Mouse (Mus musculus): ENCODE results near the gene Tmem116. TPM values are rescaled to one million over a fixed set of nuclear protein-coding genes. Genes with fewer than 3 reads are reported as not detected.
A peak's percentile ranks its signal among the peaks of the same experiment; 100 is the strongest.

The Tmem116 gene
- polyA plus RNA-seq, 1 experiment from 2014 or later: 3.1 TPM

- no peak overlapping the region for H3K4me2 ChIP-seq
- no peak for ATAC-seq (ENCODE audit: insufficient read depth, low FRiP score, low read depth)
- H3K36me3 ChIP-seq: no peaks in the 10 kb centered on the region
- H3K9ac ChIP-seq: no peak overlapping the region
- peaks cover 11% of the 10 kb centered on the region for H3K4me1 ChIP-seq
- H3K27me3 ChIP-seq (replicated peaks): no peaks in the 10 kb centered on the region
- H3K27ac ChIP-seq: no peak overlapping the region
- no peaks in the 10 kb centered on the region for H3K9me3 ChIP-seq
- WGBS: 85% methylated on average over 3 of the region's 3 CpGs
- H3K4me3 ChIP-seq (replicated peaks): no peak overlapping the region
Measured at GRCm38 (mm10) chr5:121543370-121543769, 91.7 kb downstream of the Tmem116 start.

GRCm38 (mm10) chr5:121544910-121545792 is 93.5 kb downstream of the Tmem116 start, which contains the start of the genes Adam1a and Gm42878:
Adam1a (minus strand) TSS chr5:121545482.
Gm42878 (minus strand) TSS chr5:121545482.
- Histone ChIP-seq H3K27ac (peak within 1 kb of the TSS; percentile 94), H3K27me3 (replicated peaks) (no peaks in the 10 kb centered on the region), H3K4me3 (replicated peaks) (peak within 1 kb of the TSS; percentile 99), H3K36me3 (no peaks in the 10 kb centered on the region), H3K9ac (peak within 1 kb of the TSS; percentile 95), H3K9me3 (no peaks in the 10 kb centered on the region), H3K4me1 (peaks cover 11% of the 10 kb centered on the region), H3K4me2 (peak within 1 kb of the TSS; percentile 78)
- 1% methylated on average over 48 of the region's 97 CpGs for WGBS
- ATAC-seq (ENCODE audit: insufficient read depth, low FRiP score, low read depth): peak; percentile 55

GRCm38 (mm10) chr5:121545793-121546529 is 94.3 kb downstream of the Tmem116 start, which contains the start of gene Mapkapk5:
Mapkapk5 (minus strand) TSS chr5:121545905.
- Histone ChIP-seq H3K27me3 (replicated peaks) (no peaks in the 10 kb centered on the region), H3K27ac (peak within 1 kb of the TSS; percentile 94), H3K9me3 (no peaks in the 10 kb centered on the region), H3K4me2 (peak within 1 kb of the TSS; percentile 78), H3K4me3 (replicated peaks) (peak within 1 kb of the TSS; percentile 99), H3K9ac (peak within 1 kb of the TSS; percentile 95), H3K4me1 (peaks cover 11% of the 10 kb centered on the region), H3K36me3 (no peaks in the 10 kb centered on the region)
- WGBS: 1% methylated on average over 55 of the region's 55 CpGs
- ATAC-seq (ENCODE audit: insufficient read depth, low FRiP score, low read depth): peak; percentile 93

GRCm38 (mm10) chr5:121546530-121546895 is 94.8 kb downstream of the Tmem116 start:
- peaks cover 11% of the 10 kb centered on the region for H3K4me1 ChIP-seq
- H3K4me2 ChIP-seq: peak overlapping the region; percentile 78
- H3K4me3 ChIP-seq (replicated peaks): peak overlapping the region; percentile 99
- no peaks in the 10 kb centered on the region for H3K36me3 ChIP-seq
- H3K9ac ChIP-seq: peak overlapping the region; percentile 95; the same call in 1 of the 2 replicates
- ATAC-seq (ENCODE audit: insufficient read depth, low FRiP score, low read depth): no peak
- H3K9me3 ChIP-seq: no peaks in the 10 kb centered on the region
- H3K27ac ChIP-seq: peak overlapping the region; percentile 94; the same call in 1 of the 2 replicates
- no peaks in the 10 kb centered on the region for H3K27me3 ChIP-seq (replicated peaks)
- WGBS: 29% methylated on average over 6 of the region's 6 CpGs

GRCm38 (mm10) chr5:121547084-121547483 is 95.4 kb downstream of the Tmem116 start:
- Histone ChIP-seq H3K4me2 (no peak overlapping the region), H3K27me3 (replicated peaks) (no peaks in the 10 kb centered on the region), H3K27ac (no peak overlapping the region), H3K9me3 (no peaks in the 10 kb centered on the region), H3K4me3 (replicated peaks) (no peak overlapping the region), H3K4me1 (peaks cover 11% of the 10 kb centered on the region), H3K9ac (no peak overlapping the region), H3K36me3 (no peaks in the 10 kb centered on the region)
- ATAC-seq (ENCODE audit: insufficient read depth, low FRiP score, low read depth): no peak
- 91% methylated on average over 3 of the region's 3 CpGs for WGBS

GRCm38 (mm10) chr5:121549196-121549595 is 97.5 kb downstream of the Tmem116 start:
- Histone ChIP-seq H3K4me1 (peaks cover 10% of the 10 kb centered on the region), H3K36me3 (no peaks in the 10 kb centered on the region), H3K4me2 (no peak overlapping the region), H3K4me3 (replicated peaks) (no peak overlapping the region), H3K9me3 (no peaks in the 10 kb centered on the region), H3K9ac (no peak overlapping the region), H3K27ac (no peak overlapping the region), H3K27me3 (replicated peaks) (no peaks in the 10 kb centered on the region)
- 83% methylated on average over 7 of the region's 7 CpGs for WGBS
- no peak for ATAC-seq (ENCODE audit: insufficient read depth, low FRiP score, low read depth)

GRCm38 (mm10) chr5:121562436-121562835 is 110.7 kb downstream of the Tmem116 start:
- H3K36me3 ChIP-seq: no peaks in the 10 kb centered on the region
- ATAC-seq (ENCODE audit: insufficient read depth, low FRiP score, low read depth): no peak
- 0 out of 2 replicates have a peak, but pooled peaks cover 3% of the 10 kb centered on the region for H3K4me1 ChIP-seq
- H3K27me3 ChIP-seq (replicated peaks): no peaks in the 10 kb centered on the region
- WGBS: 80% methylated on average over 3 of the region's 3 CpGs
- no peak overlapping the region for H3K4me3 ChIP-seq (replicated peaks)
- no peaks in the 10 kb centered on the region for H3K9me3 ChIP-seq
- no peak overlapping the region for H3K27ac ChIP-seq
- H3K9ac ChIP-seq: no peak overlapping the region
- H3K4me2 ChIP-seq: no peak overlapping the region

- Histone ChIP-seq H3K36me3 (no peaks in the 10 kb centered on the region; the same call in 1 of the 2 replicates), H3K27me3 (replicated peaks) (no peaks in the 10 kb centered on the region), H3K9ac (no peak overlapping the region), H3K4me1 (0 out of 2 replicates have a peak, but pooled peaks cover 3% of the 10 kb centered on the region), H3K27ac (no peak overlapping the region), H3K9me3 (no peaks in the 10 kb centered on the region), H3K4me2 (peak overlapping the region; percentile 47), H3K4me3 (replicated peaks) (peak overlapping the region; percentile 25)
- 10% methylated on average over 11 of the region's 11 CpGs for WGBS
- ATAC-seq (ENCODE audit: insufficient read depth, low FRiP score, low read depth): peak; percentile 38; the same call in 1 of the 2 replicates
Measured at GRCm38 (mm10) chr5:121564468-121564895, 112.8 kb downstream of the Tmem116 start.

GRCm38 (mm10) chr5:121566035-121566681 is 114.5 kb downstream of the Tmem116 start:
- Histone ChIP-seq H3K36me3 (peaks cover 3% of the 10 kb centered on the region; the same call in 1 of the 2 replicates), H3K27me3 (replicated peaks) (no peaks in the 10 kb centered on the region), H3K4me3 (replicated peaks) (no peak overlapping the region), H3K4me2 (no peak overlapping the region), H3K27ac (no peak overlapping the region), H3K9me3 (no peaks in the 10 kb centered on the region), H3K4me1 (0 out of 2 replicates have a peak, but pooled peaks cover 3% of the 10 kb centered on the region), H3K9ac (no peak overlapping the region)
- WGBS: 82% methylated on average over 16 of the region's 16 CpGs
- no peak for ATAC-seq (ENCODE audit: insufficient read depth, low FRiP score, low read depth)

- Histone ChIP-seq H3K27ac (no peak overlapping the region), H3K9me3 (no peaks in the 10 kb centered on the region), H3K27me3 (replicated peaks) (no peaks in the 10 kb centered on the region), H3K36me3 (peaks cover 4% of the 10 kb centered on the region; the same call in 1 of the 2 replicates), H3K9ac (no peak overlapping the region), H3K4me3 (replicated peaks) (no peak overlapping the region), H3K4me2 (no peak overlapping the region), H3K4me1 (no peaks in the 10 kb centered on the region)
- 73% methylated on average over 9 of the region's 9 CpGs for WGBS
- no peak for ATAC-seq (ENCODE audit: insufficient read depth, low FRiP score, low read depth)
Measured at GRCm38 (mm10) chr5:121569881-121570420, 118.3 kb downstream of the Tmem116 start.

- peaks cover 9% of the 10 kb centered on the region; the same call in 1 of the 2 replicates for H3K36me3 ChIP-seq
- no peak overlapping the region for H3K4me2 ChIP-seq
- H3K4me1 ChIP-seq: no peaks in the 10 kb centered on the region
- H3K27me3 ChIP-seq (replicated peaks): no peaks in the 10 kb centered on the region
- WGBS: 75% methylated on average over 1 of the region's 1 CpGs
- no peak overlapping the region for H3K4me3 ChIP-seq (replicated peaks)
- ATAC-seq (ENCODE audit: insufficient read depth, low FRiP score, low read depth): no peak
- no peak overlapping the region for H3K9ac ChIP-seq
- H3K27ac ChIP-seq: no peak overlapping the region
- no peaks in the 10 kb centered on the region for H3K9me3 ChIP-seq
Measured at GRCm38 (mm10) chr5:121570787-121571186, 119.1 kb downstream of the Tmem116 start.

Data from stomach, embryonic 15.5 days (tissue).